Mouse (Mus musculus) limb, embryonic 14.5 days (tissue): ENCODE data around the gene Adamts14. TPM values are rescaled to one million over a fixed set of nuclear protein-coding genes. Genes with fewer than 3 reads are reported as not detected.

Experiments
- ATAC-seq: fragments of 200-750 bp; cut with Nextera tagmentation; 2 replicates; pipeline ENCODE4 v1.8.0; 2017; ENCODE audit warnings: low read depth, moderate number of reproducible peaks, moderate TSS enrichment; ENCODE audit not compliant: low FRiP score
- DNase-seq: peaks from one replicate; pipeline ENCODE4 v3.0.0-alpha.2; 2015; ENCODE audit warnings: low spot score
- H3K27ac ChIP-seq: fragments of 300-500 bp; sonication (generic); replicated peaks from 2 replicates; pipeline ENCODE4 v1.5.1; 2014; ENCODE audit warnings: low read depth, mild to moderate bottlenecking, low read length, moderate library complexity, mixed read lengths
- H3K27me3 ChIP-seq: fragments of 300-500 bp; sonication (generic); 2 replicates; pipeline ENCODE4 v1.6.1; 2014; ENCODE audit warnings: low read length, mixed read lengths; ENCODE audit not compliant: control insufficient read depth, insufficient read depth
- H3K36me3 ChIP-seq: fragments of 300-500 bp; sonication (generic); 2 replicates; pipeline ENCODE4 v1.6.1; 2014; ENCODE audit warnings: mild to moderate bottlenecking, low read length, moderate library complexity, mixed read lengths; ENCODE audit not compliant: control insufficient read depth, insufficient read depth
- H3K4me1 ChIP-seq: fragments of 300-500 bp; sonication (generic); 2 replicates; pipeline ENCODE4 v1.6.1; 2014; ENCODE audit warnings: antibody characterized with exemption, low read length, mixed read lengths; ENCODE audit not compliant: control insufficient read depth, insufficient read depth
- H3K4me2 ChIP-seq: fragments of 300-500 bp; sonication (generic); replicated peaks from 2 replicates; pipeline ENCODE4 v1.6.1; 2014; ENCODE audit warnings: low read depth, mild to moderate bottlenecking, low read length, moderate library complexity; ENCODE audit not compliant: severe bottlenecking
- H3K4me3 ChIP-seq: fragments of 300-500 bp; sonication (generic); replicated peaks from 2 replicates; pipeline ENCODE4 v1.5.1; 2014; ENCODE audit warnings: low read length
- H3K9ac ChIP-seq: fragments of 300-500 bp; sonication (generic); 2 replicates; pipeline ENCODE4 v1.6.1; 2014; ENCODE audit warnings: mild to moderate bottlenecking, low read depth, low read length, moderate library complexity; ENCODE audit not compliant: severe bottlenecking
- H3K9me3 ChIP-seq: fragments of 300-500 bp; sonication (generic); 2 replicates; pipeline ENCODE4 v1.6.1; 2016; ENCODE audit warnings: low read length; ENCODE audit not compliant: control insufficient read depth
- POLR2A ChIP-seq: fragments of 200-500 bp; IDR thresholded peaks from 2 replicates; pipeline ENCODE4 v1.8.0; 2012; ENCODE audit warnings: inconsistent platforms, mild to moderate bottlenecking, moderate library complexity, borderline replicate concordance; ENCODE audit not compliant: insufficient read depth, insufficient read length; ENCODE audit errors: extremely low read depth
- WGBS: fragments of 180-500 bp; shearing (Covaris S2); extraction: QIAGEN DNeasy Blood & Tissue Kit; methylation state at CpG from one replicate; pipeline ENCODE4 v1.1.7; 2014; 5-methylcytosine and 5-hydroxymethylcytosine counted together
- polyA plus RNA-seq, 2 experiments: library from polyadenylated mRNA; depleted of rRNA in 1 of 2; stranded (reverse) in 1 of 2; unstranded in 1 of 2; fragments of >200 nt; fragmentation: Nextera tagmentation in 1 of 2; extraction: Ambion mirVana in 1 of 2; gene quantifications; 2 replicates each; pipeline versions ENCODE4 v1.2.1 to v1.2.3; 2012 to 2014

Gene Adamts14
- polyA plus RNA-seq, 2 experiments = 5.1 to 11.1 TPM

DNA sequence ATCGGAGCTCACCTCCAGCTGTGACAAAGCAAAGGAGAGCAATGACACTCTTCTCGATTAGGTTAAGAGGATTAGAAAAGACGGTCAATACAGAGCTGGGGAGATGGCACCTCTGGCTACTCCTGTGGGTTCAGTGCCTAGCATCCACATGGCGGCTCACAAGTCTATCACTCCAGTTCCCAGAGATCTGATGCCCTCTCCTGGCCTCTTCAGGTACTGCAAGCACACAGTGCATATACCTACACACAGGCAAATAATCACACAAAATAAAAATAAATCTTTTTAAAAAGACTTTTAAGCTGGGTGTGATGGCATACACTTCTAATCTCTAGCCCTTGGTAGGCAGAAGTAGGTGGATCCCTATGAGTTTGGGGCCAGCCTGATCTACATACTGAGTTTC, 53.9 kb downstream of the Adamts14 start:
- H3K27ac ChIP-seq = no peak overlapping the region
- 100% methylated on average over 4 of the region's 4 CpGs for WGBS
- DNase-seq (no peak), ATAC-seq (no peak)
- H3K9me3 ChIP-seq = peaks cover 7% of the 10 kb centered on the region; the same call in 1 of the 2 replicates
- no peak for TF ChIP-seq POLR2A
- H3K27me3 ChIP-seq = no peaks in the 10 kb centered on the region
- no peak overlapping the region for H3K4me3 ChIP-seq
- H3K4me2 ChIP-seq = no peak overlapping the region
- H3K36me3 ChIP-seq = no peaks in the 10 kb centered on the region
- no peak overlapping the region for H3K9ac ChIP-seq
- H3K4me1 ChIP-seq = no peaks in the 10 kb centered on the region

DNA sequence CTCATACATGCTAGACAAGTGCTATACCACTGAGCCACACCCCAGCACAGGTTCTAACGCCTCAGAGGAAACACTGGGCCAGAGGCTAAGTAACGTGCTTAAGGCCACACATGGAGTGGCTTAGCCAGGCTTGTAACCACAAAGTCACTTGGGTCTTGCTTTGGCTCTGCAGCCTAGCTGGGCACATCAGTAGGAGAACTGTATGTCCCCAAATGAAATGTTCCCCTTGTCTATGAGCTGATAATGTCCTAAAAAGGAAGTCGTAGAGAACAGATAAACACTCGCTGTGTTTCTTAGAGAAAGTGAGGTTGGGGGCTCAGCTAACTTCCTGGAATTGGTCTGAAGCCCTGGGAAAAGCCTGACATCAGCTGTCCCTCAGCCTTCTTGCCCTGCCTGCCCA, 57.1 kb downstream of the Adamts14 start:
- DNase-seq = no peak
- Histone ChIP-seq H3K9ac (no peak overlapping the region), H3K27ac (no peak overlapping the region), H3K4me1 (no peaks in the 10 kb centered on the region), H3K27me3 (no peaks in the 10 kb centered on the region), H3K4me3 (no peak overlapping the region), H3K4me2 (no peak overlapping the region), H3K9me3 (peaks cover 7% of the 10 kb centered on the region; the same call in 1 of the 2 replicates), H3K36me3 (no peaks in the 10 kb centered on the region)
- WGBS = 75% methylated on average over 4 of the region's 4 CpGs
- no peak for TF ChIP-seq POLR2A
- no peak for ATAC-seq

- Histone ChIP-seq H3K9ac (no peak overlapping the region), H3K27me3 (no peaks in the 10 kb centered on the region), H3K27ac (no peak overlapping the region), H3K4me2 (no peak overlapping the region), H3K36me3 (no peaks in the 10 kb centered on the region), H3K4me3 (no peak overlapping the region), H3K9me3 (peaks cover 7% of the 10 kb centered on the region; the same call in 1 of the 2 replicates), H3K4me1 (no peaks in the 10 kb centered on the region)
- WGBS = 98% methylated on average over 6 of the region's 6 CpGs
- ATAC-seq (no peak), DNase-seq (no peak)
- TF ChIP-seq POLR2A = no peak
Observed at GRCm38 (mm10) chr10:61215658-61216057, 57.6 kb downstream of the Adamts14 start.

DNA sequence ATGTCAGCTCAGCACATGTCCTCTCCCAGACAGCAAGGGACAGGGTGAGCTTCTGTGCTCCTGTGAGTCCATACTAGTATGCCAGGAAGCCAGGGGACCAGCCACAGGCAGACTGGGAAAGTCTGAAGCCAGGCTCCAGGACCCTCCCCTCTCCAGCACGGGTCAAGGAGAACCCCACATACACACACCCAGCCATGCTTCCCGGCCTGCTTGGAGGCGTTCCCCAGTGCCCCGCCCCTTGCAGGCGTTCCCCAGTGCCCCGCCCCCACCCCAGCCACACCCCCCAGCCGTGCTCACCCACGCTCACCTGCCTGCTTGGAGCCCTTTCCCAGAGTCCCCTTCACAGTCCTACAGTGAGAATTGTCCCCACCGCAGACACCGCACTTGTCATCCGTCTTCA, 60.4 kb downstream of the Adamts14 start:
- ATAC-seq (no peak), DNase-seq (no peak)
- Histone ChIP-seq H3K4me3 (no peak overlapping the region), H3K9me3 (peaks cover 3% of the 10 kb centered on the region; the same call in 1 of the 2 replicates), H3K27ac (no peak overlapping the region), H3K4me2 (no peak overlapping the region), H3K36me3 (no peaks in the 10 kb centered on the region), H3K9ac (no peak overlapping the region), H3K27me3 (no peaks in the 10 kb centered on the region), H3K4me1 (no peaks in the 10 kb centered on the region)
- WGBS = 6% methylated on average over 8 of the region's 11 CpGs
- no peak for TF ChIP-seq POLR2A

GRCm38 (mm10) chr10:61211743-61212142, 61.5 kb downstream of the Adamts14 start:
- no peaks in the 10 kb centered on the region for H3K27me3 ChIP-seq
- H3K9ac ChIP-seq = no peak overlapping the region
- peaks cover 3% of the 10 kb centered on the region; the same call in 1 of the 2 replicates for H3K9me3 ChIP-seq
- no peaks in the 10 kb centered on the region for H3K36me3 ChIP-seq
- no peak overlapping the region for H3K4me3 ChIP-seq
- H3K4me2 ChIP-seq = no peak overlapping the region
- WGBS = 9% methylated on average over 13 of the region's 13 CpGs
- no peak for TF ChIP-seq POLR2A
- DNase-seq = peak; percentile 86
- H3K4me1 ChIP-seq = no peaks in the 10 kb centered on the region
- H3K27ac ChIP-seq = no peak overlapping the region
- ATAC-seq = no peak; the same call in 1 of the 2 replicates

DNA sequence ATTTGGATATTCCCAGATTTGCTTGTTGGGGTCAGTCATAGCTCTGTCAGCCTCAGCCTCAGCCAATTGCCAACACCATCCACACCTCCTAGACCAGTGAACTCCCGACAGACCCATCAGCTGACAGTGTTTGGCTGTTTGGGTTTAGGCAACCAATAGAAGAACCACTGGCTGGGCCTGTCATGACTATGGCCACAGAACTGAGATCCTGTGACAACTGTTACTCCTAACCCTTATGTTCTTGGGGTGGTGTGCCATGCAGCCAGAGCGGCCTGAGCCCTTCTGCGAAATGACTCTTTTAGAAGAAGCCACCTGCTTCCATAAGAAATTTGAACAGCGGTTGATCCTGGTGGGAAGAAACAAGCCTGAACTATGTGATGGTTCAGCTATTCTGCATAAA, 62.1 kb downstream of the Adamts14 start:
- WGBS = 68% methylated on average over 4 of the region's 4 CpGs
- Histone ChIP-seq H3K27me3 (no peaks in the 10 kb centered on the region), H3K4me1 (no peaks in the 10 kb centered on the region), H3K9ac (no peak overlapping the region), H3K27ac (no peak overlapping the region), H3K4me2 (no peak overlapping the region), H3K9me3 (peaks cover 3% of the 10 kb centered on the region; the same call in 1 of the 2 replicates), H3K36me3 (no peaks in the 10 kb centered on the region), H3K4me3 (no peak overlapping the region)
- TF ChIP-seq POLR2A = no peak
- no peak for DNase-seq
- ATAC-seq = no peak
